Mouse (Mus musculus) gastrocnemius, postnatal 10 days (tissue): ENCODE data around the gene Birc7. TPM values are rescaled to one million over a fixed set of nuclear protein-coding genes. Genes with fewer than 3 reads are reported as not detected.

Experiments used
- DNase-seq: peaks from one replicate; pipeline ENCODE4 v3.0.0; 2021; ENCODE audit warnings: mixed read lengths
- long read RNA-seq, 2 experiments: library from polyadenylated mRNA; stranded (forward); transcript quantifications; one replicate each; pipeline ENCODE4 v2.0.0; 2021
- total RNA-seq, 2 experiments: library from RNA; stranded (reverse); gene quantifications; 2 replicates each; pipeline ENCODE4 v1.2.3; 2021

Gene Birc7
- not detected for total RNA-seq
- long read RNA-seq, experiment 1 = 0 reads
- long read RNA-seq, experiment 2 = 0 reads

DNA sequence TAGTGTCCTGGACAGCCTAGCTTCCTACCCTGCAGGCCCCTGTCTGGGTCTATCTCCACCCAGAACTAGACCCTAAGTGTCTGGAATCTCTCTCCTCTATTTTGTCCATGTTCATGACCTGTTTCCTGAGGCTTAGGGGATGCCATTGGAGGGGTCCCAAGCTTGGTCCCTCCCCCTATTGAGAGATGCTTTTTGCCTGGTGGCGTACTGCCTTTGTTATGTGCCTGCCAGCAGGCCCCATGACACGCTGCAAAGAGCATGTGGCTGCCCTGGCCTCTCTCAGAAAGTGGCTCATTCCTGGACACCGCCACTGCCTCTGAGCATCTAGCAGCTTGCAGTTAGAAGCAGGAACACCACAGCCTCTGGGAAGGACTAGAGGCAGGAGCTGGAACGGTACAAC lies at the start of gene Birc7:
Gene Birc7, plus strand, starts transcription at position 301 of the 400 bp plus-strand sequence.
- DNase-seq = no peak

- DNase-seq = no peak
Measured at GRCm38 (mm10) chr2:180879365-180880067, 49.3 kb upstream of the Birc7 start.

DNA sequence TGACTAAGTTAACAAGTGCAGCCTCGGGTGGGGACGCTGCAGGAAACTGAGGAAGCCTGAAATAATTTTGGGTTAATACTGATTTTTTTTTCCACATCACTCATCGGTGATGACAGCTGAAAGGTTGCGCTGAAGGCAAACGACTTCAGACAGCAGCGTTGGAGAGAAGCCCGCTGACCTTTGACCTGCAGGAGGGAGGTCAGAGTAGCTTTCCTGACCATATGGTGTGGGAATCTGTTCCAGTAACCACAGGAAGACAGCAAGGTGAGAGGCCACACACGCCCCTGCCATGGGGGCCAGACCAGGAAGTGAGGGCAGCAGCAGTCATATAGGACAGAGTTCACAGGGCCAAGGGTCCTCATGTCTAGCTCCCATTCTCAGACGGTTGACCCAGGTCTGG lies 47.5 kb upstream of the Birc7 start:
- DNase-seq = no peak

- no peak for DNase-seq
Measured at GRCm38 (mm10) chr2:180885270-180885669, 43.6 kb upstream of the Birc7 start.

DNA sequence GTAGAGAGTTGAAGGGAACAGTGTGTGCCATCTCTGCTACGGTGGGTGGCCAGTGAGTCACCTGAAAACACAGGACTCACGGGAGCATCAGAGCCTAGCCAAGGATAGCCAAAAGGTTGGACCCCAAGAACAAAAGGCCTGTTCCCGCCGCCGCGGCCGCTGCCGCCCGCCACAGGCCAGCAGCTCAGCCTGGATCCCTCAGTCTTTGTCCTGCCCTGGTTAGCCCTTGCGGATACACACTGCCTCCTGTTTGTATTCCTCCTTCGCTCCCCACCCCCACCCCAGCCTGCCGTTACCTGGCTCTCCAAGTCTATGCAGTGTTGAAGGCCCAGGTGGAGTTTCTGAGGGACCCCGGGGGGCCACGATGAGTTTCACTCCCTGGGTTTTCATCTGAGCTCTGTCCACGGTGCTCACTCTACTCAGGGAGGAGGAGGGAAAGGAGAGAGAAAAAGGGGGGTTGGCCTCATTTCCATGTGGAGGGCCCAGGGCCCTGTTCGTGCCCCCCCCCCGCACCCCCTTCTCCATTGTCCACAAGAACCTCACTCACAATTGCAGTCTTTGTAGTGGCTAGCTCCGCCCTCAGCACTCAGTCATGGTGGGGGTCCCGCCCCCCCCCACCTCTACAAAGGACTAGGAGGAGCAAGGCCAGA lies 39.4 kb upstream of the Birc7 start:
- no peak for DNase-seq

DNA sequence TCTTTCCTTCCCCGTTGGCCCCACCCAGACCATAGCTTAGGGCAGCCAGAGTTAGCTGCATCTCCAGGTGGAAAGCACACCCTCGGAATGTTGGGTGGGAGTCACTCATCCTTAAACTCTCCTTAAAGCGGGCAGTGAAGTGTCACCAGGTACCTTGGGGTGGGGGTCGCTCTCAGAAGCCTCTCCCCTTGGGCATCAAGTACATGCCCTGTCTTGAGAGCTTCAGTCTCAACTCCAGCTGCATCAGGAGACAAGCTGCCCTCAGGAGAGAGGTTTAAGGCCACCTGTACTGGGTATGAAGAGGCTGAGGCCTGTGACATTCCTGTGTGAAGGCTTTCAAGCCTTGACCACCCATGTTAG lies 38.9 kb upstream of the Birc7 start:
- DNase-seq = no peak

GRCm38 (mm10) chr2:180890422-180891074 lies 38.3 kb upstream of the Birc7 start:
- DNase-seq = no peak

- no peak for DNase-seq
Measured at GRCm38 (mm10) chr2:180891075-180891834, 37.6 kb upstream of the Birc7 start.

GRCm38 (mm10) chr2:180891835-180892323 lies 36.9 kb upstream of the Birc7 start:
- no peak for DNase-seq

- DNase-seq = peak; percentile 21
Measured at GRCm38 (mm10) chr2:180892841-180893521, 35.8 kb upstream of the Birc7 start.

GRCm38 (mm10) chr2:180893537-180894028 lies 35.2 kb upstream of the Birc7 start:
- DNase-seq = no peak

DNA sequence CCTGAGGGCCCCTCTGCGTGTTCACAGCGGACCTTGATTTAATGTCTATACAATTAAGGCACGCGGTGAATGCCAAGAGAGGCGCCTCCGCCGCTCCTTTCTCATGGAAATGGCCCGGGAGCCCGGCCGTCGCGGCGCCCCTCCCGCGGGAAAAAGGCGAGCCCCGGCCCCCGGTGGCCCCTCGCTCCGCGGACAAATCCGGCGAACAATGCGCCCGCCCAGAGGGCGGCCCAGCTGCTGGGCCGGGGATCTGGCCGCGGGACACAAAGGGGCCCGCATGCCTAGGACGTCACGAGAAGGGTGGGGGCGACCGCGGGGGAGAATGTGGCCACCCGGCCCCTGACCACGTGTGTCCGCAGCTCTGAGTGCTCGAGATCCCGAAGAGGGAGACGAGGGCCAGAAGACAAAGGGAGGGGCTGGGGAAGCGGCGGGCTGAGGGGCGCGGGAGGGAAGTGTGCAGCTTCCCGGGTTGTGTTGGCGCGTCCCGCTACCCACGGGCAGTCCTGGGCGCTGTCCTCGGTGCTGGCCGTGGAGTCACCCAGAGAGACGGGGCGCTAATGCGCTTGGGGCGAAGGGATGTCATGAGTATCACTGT lies 34.7 kb upstream of the Birc7 start:
- peak; percentile 54 for DNase-seq

DNA sequence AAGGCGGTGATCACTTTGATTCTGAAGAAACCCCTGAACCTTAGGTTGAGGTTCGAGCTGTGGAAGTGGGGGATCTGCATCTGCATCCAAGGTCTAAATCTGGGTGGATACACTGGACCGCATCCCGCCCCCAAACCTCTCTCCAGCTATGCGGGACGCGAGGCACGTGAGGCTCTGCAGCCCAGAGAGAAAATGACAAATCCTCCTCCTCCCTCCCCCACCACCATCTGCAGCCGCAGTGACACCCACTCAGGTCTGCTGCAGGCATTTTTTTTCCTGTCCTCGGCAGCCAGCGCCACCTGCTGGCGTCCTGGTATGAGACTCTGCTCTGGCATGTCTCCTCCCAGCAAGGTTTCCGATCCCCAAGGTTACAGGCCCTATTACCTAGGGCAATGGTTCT lies 34.1 kb upstream of the Birc7 start:
- DNase-seq = peak; percentile 57

- no peak for DNase-seq
Measured at GRCm38 (mm10) chr2:180895321-180895720, 33.5 kb upstream of the Birc7 start.

- DNase-seq = no peak
Measured at GRCm38 (mm10) chr2:180895837-180896525, 32.8 kb upstream of the Birc7 start.

DNA sequence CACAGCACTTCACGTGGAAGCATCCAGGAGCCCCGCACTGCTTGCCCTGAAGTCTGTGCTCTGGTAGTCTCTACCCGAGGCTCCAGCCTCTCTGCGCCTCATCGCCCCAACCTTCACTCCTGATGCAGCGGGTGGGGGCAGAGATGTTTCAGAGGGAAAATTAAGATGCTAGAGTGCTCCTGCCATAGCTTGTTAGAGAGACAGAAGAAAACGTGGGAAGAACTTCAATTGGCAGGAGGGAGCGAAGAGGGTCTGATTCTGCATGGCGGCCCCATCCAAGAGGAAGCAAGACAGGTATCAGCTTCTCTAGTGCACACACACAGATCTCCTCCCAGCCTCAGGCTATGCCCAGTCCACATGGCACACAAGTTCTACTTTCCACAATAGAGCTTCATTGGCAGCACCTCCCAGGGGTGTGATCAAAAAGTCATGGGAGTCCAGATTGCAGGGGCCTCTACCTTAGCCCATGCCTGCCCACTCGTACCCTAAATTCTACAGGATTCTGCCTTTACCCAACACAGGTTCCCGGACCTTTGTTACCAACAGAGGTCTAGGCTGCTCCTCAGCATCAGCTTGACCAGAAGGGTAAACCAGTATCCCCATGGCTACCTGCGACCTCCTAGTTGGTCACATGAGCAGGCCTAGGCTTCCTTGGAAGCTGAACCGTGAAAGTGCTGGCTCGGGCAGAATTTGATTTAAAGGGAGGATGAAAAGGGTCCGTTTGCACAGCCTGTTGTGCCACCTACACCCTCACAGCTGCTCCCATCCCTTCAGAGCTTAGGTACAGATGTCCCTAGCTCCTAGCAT lies 31.8 kb upstream of the Birc7 start:
- no peak for DNase-seq

GRCm38 (mm10) chr2:180897857-180898256 lies 31.0 kb upstream of the Birc7 start:
- no peak for DNase-seq

- no peak for DNase-seq
Measured at GRCm38 (mm10) chr2:180902086-180902485, 26.7 kb upstream of the Birc7 start.

DNA sequence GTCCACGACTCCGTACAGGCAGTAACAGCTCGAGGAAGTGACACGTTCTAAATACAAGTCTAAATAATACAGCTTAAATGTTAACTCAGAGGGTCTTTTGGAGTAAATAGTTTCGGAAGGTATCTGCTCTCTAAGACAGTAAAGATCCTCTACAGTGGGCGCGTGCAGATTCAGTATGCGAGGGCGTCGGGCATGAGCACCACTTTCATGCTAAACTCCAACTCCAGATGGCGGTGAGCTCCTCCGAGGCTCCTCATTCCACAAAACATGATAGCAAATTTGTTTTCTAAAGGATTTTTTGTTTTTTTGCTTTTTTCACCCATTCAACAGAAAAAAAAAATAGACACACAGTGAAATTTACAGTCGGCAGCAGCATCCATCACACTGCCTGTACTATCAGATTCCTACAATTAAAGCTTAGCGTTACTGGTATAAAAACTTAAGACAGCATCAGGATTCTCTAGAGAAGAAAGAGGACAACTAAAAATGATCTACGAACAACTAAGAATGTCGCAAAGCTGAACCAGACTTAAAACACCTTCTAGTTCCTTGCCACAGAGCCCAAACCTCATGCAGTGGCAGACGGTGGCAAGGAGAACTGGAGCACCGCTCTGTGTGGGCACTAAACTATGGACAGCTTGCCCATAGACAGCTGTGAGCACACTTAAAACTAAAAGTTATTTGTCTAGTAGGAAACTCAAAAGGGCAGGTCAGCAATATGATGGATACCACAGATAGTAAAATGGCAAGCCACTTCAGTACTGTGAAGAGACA lies 24.2 kb upstream of the Birc7 start:
- no peak for DNase-seq
